Mouse (Mus musculus) cerebellum, adult 9-10 months (tissue): ENCODE data around the gene Znfx1.

Experiments
- DNase-seq: peaks from one replicate; pipeline ENCODE4 v3.0.0; 2022

The Znfx1 gene

GRCm38 (mm10) chr2:167062965-167063880, at the start of gene Znfx1:
Znfx1 (minus strand) TSS chr2:167063015.
- peak; percentile 97 for DNase-seq

GRCm38 (mm10) chr2:167112259-167112658, 49.4 kb upstream of the Znfx1 start:
- no peak for DNase-seq

- no peak for DNase-seq
Observed at GRCm38 (mm10) chr2:167109506-167109905, 46.7 kb upstream of the Znfx1 start.

- peak; percentile 33 for DNase-seq
Observed at GRCm38 (mm10) chr2:167103546-167103945, 40.7 kb upstream of the Znfx1 start.

GRCm38 (mm10) chr2:167101743-167102441, 39.1 kb upstream of the Znfx1 start:
- DNase-seq = no peak

GRCm38 (mm10) chr2:167094688-167095087, 31.9 kb upstream of the Znfx1 start:
- peak; percentile 74 for DNase-seq

GRCm38 (mm10) chr2:167093171-167093900, 30.5 kb upstream of the Znfx1 start:
- DNase-seq = no peak

- DNase-seq = no peak
Observed at GRCm38 (mm10) chr2:167090271-167090670, 27.5 kb upstream of the Znfx1 start.

- no peak for DNase-seq
Observed at GRCm38 (mm10) chr2:167086836-167087235, 24.0 kb upstream of the Znfx1 start.

- no peak for DNase-seq
Observed at GRCm38 (mm10) chr2:167086092-167086491, 23.3 kb upstream of the Znfx1 start.

- no peak for DNase-seq
Observed at GRCm38 (mm10) chr2:167081639-167082038, 18.8 kb upstream of the Znfx1 start.

GRCm38 (mm10) chr2:167081135-167081534, 18.3 kb upstream of the Znfx1 start:
- no peak for DNase-seq

- no peak for DNase-seq
Observed at GRCm38 (mm10) chr2:167080387-167080786, 17.6 kb upstream of the Znfx1 start.

- peak; percentile 96 for DNase-seq
Observed at GRCm38 (mm10) chr2:167079535-167080257, 16.9 kb upstream of the Znfx1 start.

- DNase-seq = no peak
Observed at GRCm38 (mm10) chr2:167078931-167079495, 16.2 kb upstream of the Znfx1 start.

GRCm38 (mm10) chr2:167078486-167078885, 15.7 kb upstream of the Znfx1 start:
- DNase-seq = no peak

GRCm38 (mm10) chr2:167077199-167077962, 14.6 kb upstream of the Znfx1 start:
- DNase-seq = no peak

GRCm38 (mm10) chr2:167076759-167077158, 13.9 kb upstream of the Znfx1 start:
- no peak for DNase-seq

- no peak for DNase-seq
Observed at GRCm38 (mm10) chr2:167076352-167076751, 13.5 kb upstream of the Znfx1 start.

GRCm38 (mm10) chr2:167074587-167074986, 11.8 kb upstream of the Znfx1 start:
- no peak for DNase-seq
